Mouse (Mus musculus) CD4-positive, CD25-positive, alpha-beta regulatory T cell, adult 4 months (primary cell): ENCODE data around the gene Rpp21. TPM values are rescaled to one million over a fixed set of nuclear protein-coding genes. Genes with fewer than 3 reads are reported as not detected.
"Not testable (repeated sequence)": the region's sequence is repeated elsewhere in the genome, so short reads cannot be mapped to it uniquely, and the experiment has no call there.

Experiments
- ATAC-seq: one replicate; pipeline ENCODE4 v1.8.0; 2017
- polyA plus RNA-seq, 2 experiments: library from polyadenylated mRNA; unstranded; fragments of 100-300 nt; shearing (Covaris generic); gene quantifications; one replicate each; pipeline ENCODE4 v1.2.1; 2017

Gene Rpp21
- 100 to 1,000 TPM; 191 to 211 TPM for polyA plus RNA-seq

DNA sequence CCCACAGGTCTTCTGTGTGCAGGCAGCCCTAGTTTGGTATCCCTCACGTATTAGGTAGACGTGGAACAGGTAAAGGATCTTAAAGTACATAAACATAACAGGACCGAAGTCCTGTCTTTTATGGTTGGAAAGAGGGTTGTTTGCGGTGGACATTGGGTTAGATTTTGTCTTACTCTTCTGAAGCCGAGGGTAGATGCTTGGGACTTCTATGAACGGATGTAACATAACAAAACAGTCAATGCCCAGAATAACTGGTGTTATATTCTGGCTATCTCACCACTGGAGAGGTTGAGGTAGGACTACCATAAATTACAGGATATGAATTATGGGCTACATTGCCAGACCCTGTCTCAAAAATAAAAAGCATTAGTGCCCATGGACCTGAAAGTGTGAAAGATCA lies at the start of gene Rpp21:
Rpp21 (minus strand) TSS at position 101 of the 400 bp plus-strand sequence.
- ATAC-seq: no peak

DNA sequence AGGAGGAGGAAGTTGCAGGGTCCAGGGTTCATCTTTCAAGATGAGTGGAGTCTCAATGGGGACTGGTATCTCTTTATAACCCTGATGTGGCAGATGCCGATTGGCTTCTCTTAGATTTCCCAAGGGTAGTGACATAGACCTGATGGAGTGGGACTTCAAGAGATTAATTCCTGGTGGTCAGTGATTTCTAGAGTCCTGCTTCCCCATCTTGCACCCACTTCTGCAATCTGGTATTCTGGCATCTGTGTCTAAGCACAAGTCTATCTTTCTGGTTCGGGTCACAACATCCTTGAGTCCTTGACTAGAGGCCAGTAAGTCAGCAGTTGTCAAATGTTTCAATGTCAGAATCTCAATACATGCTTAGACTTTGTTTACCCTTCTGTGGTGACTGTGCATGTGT lies 28.5 kb upstream of the Rpp21 start, which contains the start of gene H2-M10.2:
H2-M10.2 (minus strand) TSS at position 101 of the 400 bp plus-strand sequence.
- no peak for ATAC-seq

DNA sequence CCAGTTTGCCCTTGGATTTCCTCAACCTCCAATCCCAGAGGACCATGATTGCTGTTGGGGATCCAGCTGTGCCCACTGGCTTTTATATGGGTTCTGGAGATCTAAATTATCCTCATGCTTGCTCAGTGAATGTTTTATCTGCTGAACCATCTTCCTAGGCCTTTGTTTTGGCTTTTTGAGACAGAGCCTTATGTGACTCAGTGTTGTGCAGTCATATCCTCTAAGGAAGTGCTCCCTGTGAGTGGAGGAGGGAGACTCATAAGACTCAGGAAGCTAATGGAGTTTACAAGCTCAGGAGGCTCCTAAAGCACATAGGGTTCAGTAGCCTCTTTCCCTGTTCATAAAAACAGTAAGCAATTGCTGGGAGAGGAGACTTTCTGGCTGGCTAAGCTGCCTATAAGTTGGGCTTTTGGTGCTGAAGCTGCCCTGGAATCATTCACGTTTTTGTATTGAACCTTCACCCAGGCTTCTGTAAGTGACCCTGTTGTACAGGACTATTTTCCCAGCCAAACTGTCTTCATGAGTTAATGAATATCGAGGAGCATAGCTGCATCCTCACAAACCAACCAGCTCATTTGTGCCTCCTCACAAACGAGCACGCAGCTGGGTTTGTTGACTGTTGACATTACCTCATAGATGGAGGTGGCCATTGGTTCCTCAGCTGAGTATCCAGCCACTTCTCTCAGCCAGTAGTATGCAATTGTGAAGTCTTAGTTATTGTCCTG lies 23.8 kb upstream of the Rpp21 start:
- ATAC-seq: no peak

DNA sequence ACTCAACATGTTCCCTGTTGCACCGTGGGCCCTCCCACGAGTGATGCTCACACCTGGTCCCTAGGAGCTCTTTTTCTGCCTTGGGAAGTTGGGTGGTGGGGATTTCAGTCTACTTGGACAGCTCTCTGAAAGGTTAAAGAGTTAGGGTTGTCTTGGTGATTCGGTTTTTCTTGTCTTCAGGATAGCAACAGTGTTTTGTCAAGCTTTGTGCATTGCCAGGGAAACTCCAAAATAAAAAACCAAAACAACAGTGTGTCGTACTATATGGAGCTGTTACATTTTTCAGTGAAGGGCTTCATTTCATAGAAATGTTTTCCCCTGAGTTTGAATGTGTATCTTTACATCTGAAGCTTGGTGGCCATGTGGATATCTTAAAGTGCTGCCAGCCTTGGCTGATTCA lies 16.9 kb upstream of the Rpp21 start:
- ATAC-seq: no peak

DNA sequence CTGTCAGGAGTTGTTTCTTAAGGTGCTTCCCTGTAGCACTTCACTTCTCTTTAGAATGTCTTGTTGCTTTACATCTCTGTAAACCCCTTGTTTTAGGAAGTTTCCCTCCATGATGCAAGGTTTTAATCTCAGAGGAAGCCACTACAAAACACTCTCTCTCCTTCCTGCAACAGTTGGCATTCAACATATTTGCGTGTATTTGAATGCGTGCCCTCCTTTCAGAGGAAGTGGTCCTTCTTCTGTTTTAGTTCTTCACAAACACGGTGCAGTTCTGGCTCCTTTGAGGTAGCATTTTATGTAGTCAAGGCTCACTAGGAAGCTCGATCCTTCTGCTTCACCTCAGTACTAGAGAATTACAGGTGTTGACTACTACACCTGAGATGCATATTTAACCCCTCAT lies 15.9 kb upstream of the Rpp21 start:
- ATAC-seq: no peak

DNA sequence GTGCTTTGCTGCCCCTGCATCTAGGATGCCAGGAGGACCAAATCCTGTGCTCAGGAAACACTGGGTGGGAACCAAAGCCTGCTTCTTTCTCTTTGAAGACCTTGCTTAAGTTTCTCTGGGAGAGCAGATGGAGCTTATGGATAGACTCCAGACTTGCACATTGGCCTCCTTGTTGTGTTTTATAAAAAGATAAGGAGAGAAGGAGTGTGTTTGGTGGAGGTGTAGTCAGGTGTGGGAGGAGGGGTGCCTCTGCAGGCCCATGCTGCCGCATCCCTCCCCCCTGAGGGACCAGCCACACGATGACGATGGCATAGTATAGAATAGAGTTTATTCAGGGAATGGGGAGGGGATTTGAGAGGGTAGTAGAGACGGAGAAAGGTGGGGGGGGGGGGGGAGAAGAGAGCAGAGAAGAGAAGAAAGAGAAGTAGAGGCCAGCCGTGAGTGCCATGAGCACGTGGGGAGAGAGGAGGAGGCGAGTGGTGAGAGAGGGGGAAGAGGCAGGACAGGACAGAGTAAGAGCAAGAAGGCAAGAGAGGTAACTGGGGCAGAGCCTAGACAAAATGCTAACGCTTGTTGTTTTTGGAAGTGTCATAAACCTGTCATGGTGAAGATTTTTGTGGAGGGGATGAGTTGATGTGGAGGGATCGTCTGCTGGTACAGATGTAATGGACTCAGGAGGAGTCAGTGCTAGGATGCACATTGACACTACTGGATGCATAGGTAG lies 14.9 kb upstream of the Rpp21 start:
- ATAC-seq: no peak

DNA sequence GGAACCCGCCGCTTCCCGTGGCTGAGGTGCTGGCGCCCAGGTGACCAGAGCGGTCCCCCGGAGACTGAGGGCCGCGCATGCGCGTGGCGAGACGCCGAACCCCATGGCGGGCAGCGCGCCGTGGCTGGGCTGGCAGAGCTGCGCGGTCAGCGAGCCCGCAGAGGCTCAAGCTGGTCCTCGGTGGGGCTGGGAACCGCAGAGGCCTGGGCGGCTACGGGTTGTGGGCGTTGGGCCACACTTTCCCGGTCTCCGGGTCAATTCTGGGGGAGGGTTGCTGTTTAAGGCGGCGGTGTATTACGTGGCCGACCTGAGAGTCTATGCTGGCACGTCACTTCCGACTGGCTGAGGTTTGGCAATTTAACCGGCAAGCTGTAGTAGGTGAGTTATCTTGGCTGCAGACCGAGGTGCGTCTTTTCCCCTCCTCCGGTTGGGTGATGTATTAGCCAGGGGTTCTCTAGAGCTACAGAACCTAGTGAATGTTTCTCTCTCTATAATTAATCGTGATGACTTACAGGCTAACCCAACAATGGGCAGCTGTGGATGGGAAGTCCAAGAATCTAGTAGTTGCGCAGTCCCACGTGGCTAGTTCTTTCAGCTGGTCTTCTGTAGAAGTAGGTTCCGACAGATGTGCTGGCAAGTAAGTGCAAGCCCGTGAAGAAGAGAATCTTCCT lies 13.9 kb upstream of the Rpp21 start, which contains the start of gene Trim39:
Trim39 (minus strand) TSS at position 662 of the 671 bp plus-strand sequence.
- ATAC-seq: peak; percentile 87

DNA sequence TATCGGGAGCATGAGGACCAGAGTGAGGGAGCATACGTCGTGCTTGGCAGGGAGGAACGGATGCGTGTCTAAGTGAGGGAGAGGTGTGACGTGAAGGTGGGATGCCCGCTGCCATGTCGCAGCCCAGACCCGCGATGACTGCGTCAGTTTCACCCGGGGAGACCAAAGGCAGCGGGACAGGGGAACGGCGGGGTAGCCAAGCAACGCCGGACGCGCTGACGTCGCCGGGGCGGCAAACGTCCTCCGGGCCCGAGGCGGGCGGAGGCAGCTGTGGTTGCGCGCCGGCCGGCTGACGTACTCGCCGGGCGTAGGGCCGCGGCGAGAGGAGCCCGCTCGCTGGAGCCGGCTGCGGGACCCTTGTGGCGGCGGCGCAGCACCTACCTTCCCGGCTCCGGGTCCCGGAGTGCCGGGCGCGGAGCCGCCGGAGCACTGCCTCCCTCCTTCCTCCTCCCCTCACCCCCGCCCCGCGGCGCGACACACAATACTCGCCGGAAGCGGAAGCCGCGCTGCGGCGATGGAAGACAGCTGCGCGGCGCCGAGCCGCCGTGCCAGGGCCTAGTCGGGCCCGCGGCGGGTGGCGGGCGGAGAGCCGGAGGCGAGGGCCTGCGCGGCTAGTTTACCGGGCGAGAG lies 13.2 kb upstream of the Rpp21 start:
- peak; percentile 76 for ATAC-seq

DNA sequence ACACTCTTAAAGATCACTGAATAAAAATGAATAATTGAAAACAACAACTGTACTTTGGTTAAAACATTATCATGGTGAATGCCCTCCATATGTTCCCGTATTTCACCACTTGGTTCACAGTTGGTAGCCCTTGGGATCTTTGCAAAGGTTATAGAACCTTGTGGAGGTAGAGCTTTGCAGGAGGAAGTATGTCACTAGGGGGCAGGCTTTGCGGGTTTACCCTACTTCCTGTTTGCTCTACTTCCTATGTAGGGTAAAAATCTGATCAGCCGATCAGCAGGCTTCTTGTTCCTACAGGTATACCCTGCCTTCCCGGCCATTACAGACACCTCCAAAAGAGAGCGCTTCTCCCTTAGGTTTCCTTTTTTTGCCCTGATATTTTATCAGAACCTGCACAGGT lies 8.0 kb upstream of the Rpp21 start:
- ATAC-seq: peak; percentile 92

DNA sequence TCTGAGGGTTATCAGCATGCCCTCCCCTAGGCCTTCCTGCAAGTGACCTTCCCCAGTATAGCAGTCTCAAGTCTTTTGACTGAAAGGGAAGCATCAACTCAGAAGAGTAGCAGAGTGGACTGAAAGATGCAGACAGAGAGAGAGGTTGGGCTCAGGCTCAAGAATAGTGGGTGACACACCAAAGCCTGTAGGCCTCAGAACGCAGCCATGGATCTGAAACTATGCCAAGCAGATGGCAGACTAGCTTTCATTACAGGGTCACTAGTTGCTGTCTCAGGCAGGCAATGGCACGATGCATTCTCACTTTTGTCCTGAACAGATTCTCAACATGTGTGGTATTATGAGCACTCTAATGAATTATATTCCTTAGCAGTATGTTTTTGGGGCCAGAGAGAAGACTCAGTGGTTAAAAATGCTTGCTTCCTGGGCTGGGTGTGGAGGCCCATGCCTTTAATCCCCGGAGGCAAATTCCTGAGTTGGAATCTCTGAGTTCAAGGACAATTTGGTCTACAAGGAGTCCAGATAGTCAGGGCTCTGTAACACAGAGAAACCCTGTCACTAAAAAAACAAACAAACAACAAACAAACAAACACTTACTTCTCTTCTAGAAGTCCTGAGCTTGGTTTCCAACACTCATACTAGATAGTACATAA lies 6.5 kb upstream of the Rpp21 start:
- no peak for ATAC-seq

DNA sequence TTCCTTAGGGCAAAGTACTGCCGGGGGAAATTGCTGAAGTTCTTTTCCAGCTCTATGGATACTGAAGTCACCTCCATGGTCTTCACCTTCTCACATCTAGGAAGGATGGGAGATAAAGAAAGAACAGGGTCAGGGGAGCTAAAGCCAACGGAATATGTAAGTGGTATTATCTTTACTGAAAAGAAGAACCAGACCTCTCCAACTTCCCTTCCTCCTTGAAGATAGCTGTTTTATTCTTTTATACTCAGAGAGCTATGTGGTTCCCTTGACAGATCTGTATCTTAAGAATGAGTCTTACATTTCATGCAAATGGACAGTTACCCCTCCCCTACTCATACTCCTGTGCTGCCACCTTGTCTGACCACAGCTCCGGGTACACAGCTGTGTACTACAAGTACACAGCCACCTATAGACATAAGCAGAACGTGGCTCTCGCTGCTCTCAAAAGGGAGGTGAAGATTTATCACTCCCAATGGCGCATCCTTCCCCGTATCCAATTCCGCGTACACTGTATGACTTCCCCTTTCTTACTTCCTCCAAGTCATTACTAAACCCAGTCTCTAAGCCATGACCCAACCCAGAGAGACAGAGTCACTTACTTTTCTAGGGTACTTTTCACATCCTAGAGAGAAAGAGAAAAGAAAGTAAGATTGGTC lies 3.8 kb upstream of the Rpp21 start:
- no peak for ATAC-seq

DNA sequence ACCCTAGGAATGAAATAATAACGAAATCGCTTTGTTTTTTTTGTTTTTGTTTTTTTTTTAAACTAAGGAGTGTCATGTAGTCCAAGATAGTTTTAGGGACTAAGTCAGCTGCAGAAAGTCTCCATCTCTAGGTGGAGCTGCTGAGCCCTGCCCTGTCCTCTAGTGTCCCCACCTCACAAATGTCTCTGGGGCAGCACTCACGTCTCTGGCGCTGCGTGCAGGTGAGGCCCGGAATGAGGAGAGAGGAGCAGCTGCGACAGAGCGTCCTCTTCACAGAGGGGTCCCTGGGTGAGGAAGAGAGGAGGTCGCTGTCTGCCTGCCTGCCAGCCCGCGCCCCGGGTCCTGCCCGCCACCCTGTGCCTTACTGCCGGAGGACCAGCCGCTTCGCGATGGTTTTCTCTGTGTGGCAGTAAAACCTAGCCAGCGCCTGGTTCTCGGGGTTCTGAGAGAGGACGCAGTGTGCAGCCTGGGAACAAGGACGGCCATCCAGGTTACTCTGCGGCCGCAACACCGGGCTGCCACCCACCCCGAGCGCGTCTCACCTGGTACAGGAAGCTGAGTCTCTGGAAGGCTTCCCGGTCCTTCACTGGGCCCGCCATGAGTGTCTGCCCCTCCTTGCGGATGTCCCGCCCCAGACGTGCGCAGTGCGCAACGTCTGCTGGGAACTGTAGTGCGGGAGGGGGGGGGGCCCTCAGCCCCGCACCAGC lies 475 bp downstream of the Rpp21 start:
- ATAC-seq: peak; percentile 94

DNA sequence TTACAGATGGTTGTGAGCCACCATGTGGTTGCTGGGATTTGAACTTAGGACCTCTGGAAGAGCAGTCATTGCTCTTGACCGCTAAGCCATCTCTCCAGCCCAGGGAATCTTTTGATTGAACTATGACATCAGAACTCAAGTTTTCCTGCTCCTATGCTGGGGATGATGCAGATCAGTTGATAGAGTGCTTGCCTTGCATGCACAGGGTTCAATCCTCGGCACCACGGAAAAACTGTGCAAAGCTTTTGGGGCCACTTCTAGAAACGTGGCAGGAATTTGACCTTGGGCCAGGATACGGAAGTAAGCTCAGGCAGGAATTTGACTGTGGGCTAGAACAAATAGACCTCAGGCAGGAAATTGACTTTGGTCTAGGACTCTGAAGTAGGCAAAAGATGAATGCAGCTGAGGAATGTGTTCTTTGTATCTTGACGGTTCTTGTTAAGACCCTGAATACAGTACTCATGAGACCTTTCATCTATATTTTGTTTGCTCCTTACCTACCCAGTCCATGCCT lies 4.7 kb downstream of the Rpp21 start:
- ATAC-seq: no peak

DNA sequence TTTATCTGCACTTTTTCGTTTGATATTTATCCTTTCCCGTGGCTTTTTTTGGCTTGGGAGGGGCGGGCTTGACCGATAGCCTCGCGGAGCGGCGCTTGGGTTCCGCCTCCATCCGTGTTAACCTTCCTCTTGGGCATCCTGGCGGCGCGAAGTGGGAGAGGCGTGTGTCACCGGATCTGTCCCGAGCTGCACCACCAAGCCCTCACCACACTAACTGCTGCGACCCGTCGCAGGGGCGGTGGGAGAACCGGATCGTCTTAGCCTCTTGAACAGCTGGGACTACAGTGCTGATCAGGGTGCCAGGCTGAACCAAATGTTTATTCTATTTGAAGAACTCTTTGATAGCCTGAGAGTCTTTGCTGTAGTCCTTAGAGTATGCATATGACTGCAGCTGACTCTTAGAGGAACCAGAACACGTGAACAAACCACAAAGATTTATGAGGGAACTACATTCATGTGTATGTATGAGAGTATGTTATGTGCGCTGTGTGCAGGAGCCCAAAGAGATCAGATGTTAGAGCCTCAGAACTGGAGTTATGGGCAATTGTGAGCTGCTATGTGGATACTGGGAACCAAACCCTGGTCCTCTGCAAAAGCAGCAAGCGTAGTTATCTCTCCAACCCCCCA lies 5.5 kb downstream of the Rpp21 start:
- peak; percentile 58 for ATAC-seq

DNA sequence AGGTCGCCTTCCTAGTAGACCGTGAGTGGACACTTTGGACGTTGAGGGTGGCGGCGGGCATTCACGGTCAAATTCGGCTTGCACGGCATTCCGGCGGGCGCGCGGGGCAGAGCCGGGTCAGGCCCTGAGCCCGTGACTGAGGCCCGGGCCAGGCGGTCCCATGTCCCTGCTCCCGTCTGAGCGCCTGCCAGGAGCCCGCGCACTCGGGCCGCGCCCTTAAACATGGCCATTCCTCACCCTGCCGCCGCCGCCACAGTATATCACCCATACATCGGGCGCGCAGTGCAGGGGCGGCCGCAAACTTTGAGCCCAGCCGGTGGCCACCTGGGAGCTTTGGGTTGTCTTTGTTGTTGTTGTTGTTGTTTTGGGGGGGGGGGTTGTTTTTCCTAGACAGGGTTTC lies 9.0 kb downstream of the Rpp21 start:
- ATAC-seq: no peak

DNA sequence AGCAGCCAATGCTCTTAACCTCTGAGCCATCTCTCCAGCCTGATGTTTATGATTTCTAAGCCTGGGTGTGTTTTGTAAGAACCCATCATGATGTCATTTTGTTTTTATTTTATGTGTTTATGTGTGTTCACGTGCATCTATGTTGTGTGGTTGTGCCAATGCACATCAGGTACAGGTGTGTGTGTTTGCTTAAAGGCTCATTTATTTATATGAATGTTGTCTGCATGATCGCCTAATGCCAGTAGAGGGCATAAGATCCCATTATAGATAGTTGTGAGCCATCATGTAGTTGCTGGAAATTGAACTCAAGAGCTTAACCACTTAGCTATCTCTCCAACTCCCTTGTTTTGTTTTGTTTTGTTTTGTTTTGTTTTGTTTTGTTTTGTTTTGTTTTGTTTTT lies 12.1 kb downstream of the Rpp21 start:
- no peak for ATAC-seq

DNA sequence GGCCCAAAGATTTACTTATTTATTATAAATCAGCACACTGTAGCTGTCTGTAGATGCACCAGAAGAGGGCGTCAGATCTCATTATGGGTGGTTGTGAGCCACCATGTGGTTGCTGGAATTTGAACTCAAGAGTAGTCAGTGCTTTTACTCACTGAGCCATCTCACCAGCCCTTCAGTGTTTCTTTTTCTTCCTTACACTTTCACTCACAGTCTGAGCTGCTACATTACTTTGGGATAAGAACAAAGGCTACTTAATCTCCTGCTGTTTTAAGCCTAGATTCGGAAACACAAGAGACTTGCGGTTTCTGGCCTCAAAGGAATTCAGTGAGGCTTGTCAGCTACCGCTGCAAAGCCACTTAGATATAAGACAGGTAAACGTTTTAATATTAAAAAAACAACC lies 13.8 kb downstream of the Rpp21 start:
- no peak for ATAC-seq

DNA sequence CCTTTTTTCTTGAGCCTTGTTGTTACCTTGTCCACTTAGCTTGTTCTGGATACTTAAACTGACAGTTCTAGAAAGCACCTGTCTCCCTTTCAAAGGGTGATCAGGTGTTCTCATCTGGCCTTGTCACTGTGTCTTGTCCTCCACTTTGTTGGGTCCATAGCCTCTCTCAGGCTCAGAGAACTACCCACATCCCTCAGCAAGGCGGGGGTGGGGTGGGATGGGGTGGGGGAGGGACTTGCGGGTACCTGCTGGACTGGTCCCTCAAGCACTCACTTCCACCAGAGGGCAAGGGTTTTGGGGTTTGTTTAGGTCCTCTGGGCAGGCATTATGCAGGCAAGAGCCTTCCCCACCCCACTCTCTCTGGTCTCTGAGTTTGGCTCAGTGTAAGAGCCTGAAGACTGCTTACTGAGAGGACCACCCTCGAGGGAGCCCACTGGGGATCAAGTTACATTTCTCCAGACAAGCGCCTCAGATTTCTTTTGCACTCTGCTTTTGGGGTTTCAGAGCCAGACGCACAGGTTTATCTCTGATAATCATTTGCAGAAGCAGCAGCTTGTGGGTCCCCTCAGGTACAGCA lies 17.1 kb downstream of the Rpp21 start:
- no peak for ATAC-seq

DNA sequence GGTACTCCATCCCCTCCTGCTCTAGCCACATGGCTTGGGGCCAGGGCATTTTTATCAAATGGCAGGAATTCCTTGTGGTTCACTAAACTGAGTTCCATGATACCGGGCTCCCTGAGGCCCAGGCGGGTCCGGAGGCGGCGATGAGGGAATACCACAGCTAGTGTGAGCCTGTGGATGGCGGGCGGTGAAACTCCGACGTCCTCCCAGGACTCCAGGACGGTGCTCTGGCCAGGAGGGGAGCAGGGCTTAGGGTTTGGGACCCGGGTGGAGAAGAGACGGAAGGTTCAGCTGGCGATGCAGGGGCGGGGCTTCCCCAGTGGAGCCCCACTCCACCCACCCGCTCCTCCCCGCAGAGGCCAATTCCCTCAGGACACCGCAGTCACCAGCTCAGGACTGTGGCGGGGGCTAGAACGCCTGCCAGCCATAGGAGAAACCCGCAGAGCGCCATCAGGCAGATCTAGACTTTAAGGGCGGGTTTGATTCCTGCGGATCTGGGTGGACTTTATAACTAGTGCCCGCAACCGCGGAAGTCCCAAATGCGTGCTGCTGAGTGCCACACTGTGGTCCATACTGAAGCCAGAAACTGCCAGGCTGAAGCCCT lies 20.4 kb downstream of the Rpp21 start:
- peak; percentile 17 for ATAC-seq

DNA sequence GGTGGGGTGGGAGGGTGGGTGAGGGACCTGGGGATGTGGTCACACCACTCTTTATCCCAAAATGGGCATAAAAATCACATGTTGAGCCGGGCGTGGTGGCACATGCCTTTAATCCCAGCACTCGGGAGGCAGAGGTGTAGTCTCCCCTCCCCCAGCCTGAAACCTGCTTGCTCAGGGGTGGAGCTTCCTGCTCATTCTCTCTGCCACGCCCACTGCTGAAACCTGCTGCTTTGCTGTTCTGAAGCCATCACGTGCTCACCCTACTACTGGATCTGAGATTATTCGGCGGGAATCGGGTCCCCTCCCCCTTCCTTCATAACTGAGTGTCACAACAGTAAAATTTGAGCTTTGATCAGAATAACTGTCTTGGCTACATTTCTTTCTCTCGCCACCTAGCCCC lies 22.6 kb downstream of the Rpp21 start:
- ATAC-seq: not testable (repeated sequence)
